Mouse (Mus musculus): ENCODE measurements around the gene Socs7.

Socs7 gene

GRCm38 (mm10) chr11:97416637-97417035, 54.3 kb downstream of the Socs7 start:
- no peak for DNase-seq (ENCODE audit: low spot score in 2 of 2)

GRCm38 (mm10) chr11:97418834-97419539, 56.6 kb downstream of the Socs7 start:
- DNase-seq (ENCODE audit: low spot score in 2 of 2) = peak in 1 of 2 experiments; percentile 19

- DNase-seq (ENCODE audit: low spot score in 2 of 2) = no peak
Observed at GRCm38 (mm10) chr11:97419540-97419900, 57.2 kb downstream of the Socs7 start.

GRCm38 (mm10) chr11:97422507-97422906, 60.2 kb downstream of the Socs7 start:
- DNase-seq (ENCODE audit: low spot score in 2 of 2) = no peak

GRCm38 (mm10) chr11:97424092-97424692, 61.8 kb downstream of the Socs7 start:
- DNase-seq (ENCODE audit: low spot score in 2 of 2) = no peak

GRCm38 (mm10) chr11:97424802-97425201, 62.5 kb downstream of the Socs7 start:
- DNase-seq (ENCODE audit: low spot score in 2 of 2) = no peak

GRCm38 (mm10) chr11:97427794-97428725, 65.7 kb downstream of the Socs7 start:
- no peak for DNase-seq (ENCODE audit: low spot score in 2 of 2)

GRCm38 (mm10) chr11:97428726-97429077, 66.4 kb downstream of the Socs7 start:
- no peak for DNase-seq (ENCODE audit: low spot score in 2 of 2)

GRCm38 (mm10) chr11:97429615-97430014, 67.3 kb downstream of the Socs7 start:
- no peak for DNase-seq (ENCODE audit: low spot score in 2 of 2)

GRCm38 (mm10) chr11:97432015-97432414, 69.7 kb downstream of the Socs7 start:
- peak in 1 of 2 experiments; percentile 62 for DNase-seq (ENCODE audit: low spot score in 2 of 2)

- DNase-seq (ENCODE audit: low spot score in 2 of 2) = no peak
Observed at GRCm38 (mm10) chr11:97432983-97433539, 70.7 kb downstream of the Socs7 start.

GRCm38 (mm10) chr11:97434121-97434520, 71.8 kb downstream of the Socs7 start:
- DNase-seq (ENCODE audit: low spot score in 2 of 2) = no peak

- DNase-seq (ENCODE audit: low spot score in 2 of 2) = peak in 1 of 2 experiments; percentile 26
Observed at GRCm38 (mm10) chr11:97434704-97435454, 72.5 kb downstream of the Socs7 start.

- no peak for DNase-seq (ENCODE audit: low spot score in 2 of 2)
Observed at GRCm38 (mm10) chr11:97435808-97436491, 73.6 kb downstream of the Socs7 start.

- DNase-seq (ENCODE audit: low spot score in 2 of 2) = no peak
Observed at GRCm38 (mm10) chr11:97437745-97438144, 75.4 kb downstream of the Socs7 start.

- DNase-seq (ENCODE audit: low spot score in 2 of 2) = no peak
Observed at GRCm38 (mm10) chr11:97438868-97439267, 76.5 kb downstream of the Socs7 start.

- no peak for DNase-seq (ENCODE audit: low spot score in 2 of 2)
Observed at GRCm38 (mm10) chr11:97439935-97440334, 77.6 kb downstream of the Socs7 start.

GRCm38 (mm10) chr11:97440441-97440881, 78.1 kb downstream of the Socs7 start:
- no peak for DNase-seq (ENCODE audit: low spot score in 2 of 2)

GRCm38 (mm10) chr11:97441036-97441657, 78.8 kb downstream of the Socs7 start:
- peak in 1 of 2 experiments; percentile 47 for DNase-seq (ENCODE audit: low spot score in 2 of 2)

GRCm38 (mm10) chr11:97441658-97442125, 79.3 kb downstream of the Socs7 start:
- DNase-seq (ENCODE audit: low spot score in 2 of 2) = no peak

Data from cerebellum, postnatal 4 days (tissue).